Mouse (Mus musculus) forebrain, embryonic 11.5 days (tissue): ENCODE data around the gene Kctd21. TPM values are rescaled to one million over a fixed set of nuclear protein-coding genes. Genes with fewer than 3 reads are reported as not detected.

Experiments
- ATAC-seq: fragments of 200-750 bp; cut with Nextera tagmentation; replicated peaks from 2 replicates; pipeline ENCODE4 v1.8.0; 2017; ENCODE audit warnings: moderate TSS enrichment; ENCODE audit not compliant: low FRiP score
- DNase-seq: peaks from one replicate; pipeline ENCODE4 v3.0.0-alpha.2; 2017; ENCODE audit warnings: low spot score
- H3K27ac ChIP-seq: fragments of 300-500 bp; sonication (generic); 2 replicates; pipeline ENCODE4 v1.5.1; 2014; ENCODE audit warnings: low read depth, low read length
- H3K27me3 ChIP-seq: fragments of 300-500 bp; sonication (generic); 2 replicates; pipeline ENCODE4 v1.6.1; 2014; ENCODE audit warnings: mild to moderate bottlenecking, low read length, mixed read lengths; ENCODE audit not compliant: control insufficient read depth, insufficient read depth
- H3K36me3 ChIP-seq: fragments of 300-500 bp; sonication (generic); 2 replicates; pipeline ENCODE4 v1.6.1; 2014; ENCODE audit warnings: mild to moderate bottlenecking, low read length, moderate library complexity, mixed read lengths; ENCODE audit not compliant: control insufficient read depth, insufficient read depth
- H3K4me1 ChIP-seq: fragments of 300-500 bp; sonication (generic); replicated peaks from 2 replicates; pipeline ENCODE4 v1.6.1; 2014; ENCODE audit warnings: low read length, mixed read lengths; ENCODE audit not compliant: control insufficient read depth, insufficient read depth
- H3K4me2 ChIP-seq: fragments of 300-500 bp; sonication (generic); 2 replicates; pipeline ENCODE4 v1.6.1; 2014; ENCODE audit warnings: low read depth, mild to moderate bottlenecking, low read length, moderate library complexity, mixed read lengths; ENCODE audit not compliant: severe bottlenecking
- H3K4me3 ChIP-seq: fragments of 300-500 bp; sonication (generic); 2 replicates; pipeline ENCODE4 v1.5.1; 2014; ENCODE audit warnings: low read depth, low read length
- H3K9ac ChIP-seq: fragments of 300-500 bp; sonication (generic); 2 replicates; pipeline ENCODE4 v1.6.1; 2014; ENCODE audit warnings: low read length
- H3K9me3 ChIP-seq: fragments of 300-500 bp; sonication (generic); 2 replicates; pipeline ENCODE4 v1.6.1; 2016; ENCODE audit warnings: low read length, mixed read lengths; ENCODE audit not compliant: control insufficient read depth
- WGBS: fragments of 180-500 bp; shearing (Covaris S2); extraction: QIAGEN DNeasy Blood & Tissue Kit; methylation state at CpG from one replicate; pipeline ENCODE4 v1.1.7; 2014; 5-methylcytosine and 5-hydroxymethylcytosine counted together
- polyA plus RNA-seq: library from polyadenylated mRNA; unstranded; fragments of >200 nt; fragmentation: Nextera tagmentation; extraction: Ambion mirVana; gene quantifications from 2 replicates; pipeline ENCODE4 v1.2.1, GENCODE M21; 2014

The Kctd21 gene
- polyA plus RNA-seq, 1 experiment from 2014 or later: 4.7 TPM

DNA sequence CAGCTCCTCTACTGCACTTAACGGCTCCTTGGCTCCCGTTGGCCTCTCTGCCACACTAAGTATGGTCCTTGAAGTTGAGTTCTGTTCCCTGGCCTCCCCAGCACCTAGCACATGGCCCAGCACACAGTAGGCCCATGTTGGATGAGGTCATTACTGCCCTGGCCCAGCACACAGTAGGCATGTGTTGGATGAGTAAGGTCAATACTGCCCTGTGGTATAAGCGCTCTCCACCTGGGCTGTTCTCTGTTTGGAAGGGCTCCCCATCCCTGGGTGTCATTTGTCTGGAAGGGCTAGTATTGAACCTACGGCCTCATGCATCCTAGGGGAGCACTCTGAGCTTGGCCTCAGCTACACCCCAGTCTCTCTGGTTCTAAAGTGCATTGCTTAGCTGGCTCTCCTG lies 4.8 kb upstream of the Kctd21 start:
- H3K4me3 ChIP-seq: no peak overlapping the region
- no peak overlapping the region for H3K27ac ChIP-seq
- H3K9ac ChIP-seq: no peak overlapping the region
- no peak for ATAC-seq
- peaks cover 3% of the 10 kb centered on the region; the same call in 1 of the 2 replicates for H3K4me1 ChIP-seq
- no peaks in the 10 kb centered on the region for H3K36me3 ChIP-seq
- no peak overlapping the region for H3K4me2 ChIP-seq
- whole genome bisulfite sequencing: 90% methylated on average over 4 of the region's 4 CpGs
- no peak for DNase-seq
- H3K9me3 ChIP-seq: no peaks in the 10 kb centered on the region
- H3K27me3 ChIP-seq: peaks cover 22% of the 10 kb centered on the region

GRCm38 (mm10) chr7:97328891-97329588 lies 3.1 kb upstream of the Kctd21 start:
- 79% methylated on average over 13 of the region's 13 CpGs for WGBS
- no peak overlapping the region; the same call in 1 of the 2 replicates for H3K9ac ChIP-seq

GRCm38 (mm10) chr7:97329676-97330075 lies 2.5 kb upstream of the Kctd21 start:
- DNase-seq (no peak), ATAC-seq (no peak)
- Histone ChIP-seq H3K4me1 (peaks cover 6% of the 10 kb centered on the region; the same call in 1 of the 2 replicates), H3K4me2 (no peak overlapping the region), H3K27ac (no peak overlapping the region), H3K9me3 (no peaks in the 10 kb centered on the region), H3K9ac (no peak overlapping the region), H3K36me3 (no peaks in the 10 kb centered on the region), H3K27me3 (peaks cover 20% of the 10 kb centered on the region), H3K4me3 (no peak overlapping the region)
- WGBS: 93% methylated on average over 3 of the region's 3 CpGs

More at GRCm38 (mm10) chr7:97328891-97329588, 3.1 kb upstream of the Kctd21 start:
- Histone ChIP-seq H3K9me3 (no peaks in the 10 kb centered on the region), H3K4me3 (no peak overlapping the region), H3K4me2 (no peak overlapping the region), H3K27me3 (peaks cover 22% of the 10 kb centered on the region), H3K36me3 (no peaks in the 10 kb centered on the region), H3K27ac (no peak overlapping the region), H3K4me1 (peaks cover 6% of the 10 kb centered on the region; the same call in 1 of the 2 replicates)
- no peak for DNase-seq
- no peak for ATAC-seq

GRCm38 (mm10) chr7:97330931-97331645 lies 1.0 kb upstream of the Kctd21 start:
- Histone ChIP-seq H3K9me3 (no peaks in the 10 kb centered on the region), H3K4me1 (peaks cover 6% of the 10 kb centered on the region; the same call in 1 of the 2 replicates), H3K27me3 (peaks cover 6% of the 10 kb centered on the region; the same call in 1 of the 2 replicates), H3K36me3 (no peaks in the 10 kb centered on the region), H3K4me3 (peak overlapping the region; percentile 56), H3K27ac (no peak overlapping the region), H3K9ac (peak overlapping the region; percentile 66), H3K4me2 (peak overlapping the region; percentile 77)
- no peak for ATAC-seq
- no peak for DNase-seq
- 68% methylated on average over 11 of the region's 11 CpGs for WGBS

- DNase-seq (no peak), ATAC-seq (no peak; the same call in 1 of the 2 replicates)
- no peak overlapping the region for H3K27ac ChIP-seq
- peak overlapping the region; percentile 56 for H3K4me3 ChIP-seq
- H3K4me1 ChIP-seq: peaks cover 6% of the 10 kb centered on the region; the same call in 1 of the 2 replicates
- WGBS: 3% methylated on average over 9 of the region's 9 CpGs
- H3K4me2 ChIP-seq: peak overlapping the region; percentile 77
- no peaks in the 10 kb centered on the region for H3K9me3 ChIP-seq
- H3K9ac ChIP-seq: peak overlapping the region; percentile 47
- no peaks in the 10 kb centered on the region for H3K36me3 ChIP-seq
- H3K27me3 ChIP-seq: no peaks in the 10 kb centered on the region
These were observed 527 bp downstream of the Kctd21 start for GRCm38 (mm10) chr7:97332667-97333041.

DNA sequence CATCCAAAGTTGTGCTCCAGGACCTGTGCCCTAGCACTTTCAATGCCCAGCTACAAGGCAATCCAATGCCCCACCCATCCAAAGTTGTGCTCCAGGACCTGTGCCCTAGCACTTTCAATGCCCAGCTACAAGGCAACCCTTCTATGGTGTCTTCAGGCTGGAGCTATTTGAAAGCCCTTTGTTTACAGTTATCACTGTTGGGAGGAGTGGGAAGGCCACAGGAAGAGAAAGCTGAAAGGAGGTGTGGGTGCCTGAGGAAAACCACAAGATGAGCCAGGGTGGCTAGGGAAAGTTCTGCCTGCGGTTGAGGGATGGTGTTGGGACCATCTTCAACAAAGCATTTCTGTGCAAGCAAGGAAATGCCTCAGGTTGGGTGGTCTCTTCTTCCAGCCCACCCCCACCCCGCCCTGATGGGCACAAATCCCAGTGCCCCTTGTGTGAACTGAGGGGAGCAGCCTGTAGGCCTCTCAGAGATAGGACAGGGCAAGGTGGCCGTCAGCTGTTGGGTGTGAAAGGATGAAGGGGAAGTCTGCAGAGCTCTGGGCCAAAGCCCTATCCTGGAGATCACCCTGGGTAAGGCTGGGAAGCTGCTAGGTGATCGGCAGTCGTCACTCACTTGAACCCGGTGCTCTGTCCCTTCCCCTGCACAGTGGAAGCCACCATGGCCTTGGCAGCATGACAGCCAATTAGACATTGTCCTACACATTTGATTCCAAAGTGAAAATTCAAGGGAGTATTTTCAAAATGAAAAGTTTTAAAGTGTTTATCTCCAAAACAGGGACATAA lies 1.2 kb downstream of the Kctd21 start:
- Histone ChIP-seq H3K27ac (no peak overlapping the region), H3K9me3 (no peaks in the 10 kb centered on the region)
- 79% methylated on average over 6 of the region's 6 CpGs for WGBS

DNA sequence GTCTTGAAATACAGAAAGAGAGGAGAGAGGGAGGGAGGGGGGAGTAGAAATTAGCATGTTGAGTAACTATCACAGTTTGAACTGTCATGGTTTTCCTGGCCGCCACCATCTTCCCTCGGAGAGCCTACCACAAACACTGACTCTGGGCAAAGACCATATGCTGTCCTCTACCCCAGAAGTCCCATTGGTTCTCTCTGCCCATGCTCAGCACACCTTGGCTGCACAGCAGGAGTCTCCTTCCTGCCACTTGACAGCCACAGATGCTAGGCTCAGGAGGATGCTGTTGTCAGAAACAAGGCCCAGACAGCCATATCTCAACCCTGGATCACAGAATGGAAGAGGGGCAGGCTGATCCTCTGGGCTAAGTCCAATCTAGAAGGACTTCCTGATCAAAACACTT lies 2.3 kb downstream of the Kctd21 start:
- H3K9me3 ChIP-seq: no peaks in the 10 kb centered on the region
- peaks cover 6% of the 10 kb centered on the region; the same call in 1 of the 2 replicates for H3K4me1 ChIP-seq
- DNase-seq (no peak), ATAC-seq (no peak)
- no peak overlapping the region for H3K4me2 ChIP-seq
- no peaks in the 10 kb centered on the region for H3K27me3 ChIP-seq
- H3K9ac ChIP-seq: no peak overlapping the region
- no peaks in the 10 kb centered on the region for H3K36me3 ChIP-seq
- H3K4me3 ChIP-seq: no peak overlapping the region
- 86% methylated on average over 2 of the region's 2 CpGs for WGBS
- H3K27ac ChIP-seq: no peak overlapping the region

More for the DNA sequence above, 1.2 kb downstream of the Kctd21 start:
- no peaks in the 10 kb centered on the region for H3K36me3 ChIP-seq
- H3K4me1 ChIP-seq: peaks cover 6% of the 10 kb centered on the region; the same call in 1 of the 2 replicates
- DNase-seq (no peak), ATAC-seq (no peak)
- H3K27me3 ChIP-seq: no peaks in the 10 kb centered on the region
- no peak overlapping the region for H3K9ac ChIP-seq
- H3K4me2 ChIP-seq: peak overlapping the region; percentile 77; the same call in 1 of the 2 replicates
- no peak overlapping the region for H3K4me3 ChIP-seq

GRCm38 (mm10) chr7:97336678-97337077 lies 4.6 kb downstream of the Kctd21 start:
- no peaks in the 10 kb centered on the region; the same call in 1 of the 2 replicates for H3K9me3 ChIP-seq
- peaks cover 3% of the 10 kb centered on the region; the same call in 1 of the 2 replicates for H3K4me1 ChIP-seq
- H3K9ac ChIP-seq: no peak overlapping the region
- no peak overlapping the region for H3K4me3 ChIP-seq
- no peak for DNase-seq
- ATAC-seq: no peak
- WGBS: 79% methylated on average over 1 of the region's 1 CpGs
- H3K27me3 ChIP-seq: no peaks in the 10 kb centered on the region
- no peak overlapping the region for H3K27ac ChIP-seq
- H3K4me2 ChIP-seq: no peak overlapping the region
- H3K36me3 ChIP-seq: no peaks in the 10 kb centered on the region
